In genomic region chr16:33966538-33967282, GRCm38 (mm10) we compare ENCODE assay signal across 8 mouse cellular contexts. TPM values are rescaled to one million over a fixed set of nuclear protein-coding genes. Genes with fewer than 3 reads are reported as not detected.
DNase-seq lines count a peak whose midpoint lies in the region; ATAC-seq and TF ChIP-seq lines count a peak whose summit lies in the region.

Gene Umps, minus strand, starts transcription at chr16:33967038.

- peak within 1 kb of the TSS; percentile 93 for H3K4me3 ChIP-seq in hindbrain, embryonic 10.5 days
- peak within 1 kb of the TSS; percentile 77 for H3K4me3 ChIP-seq in lung, postnatal 0 days (ENCODE audit: low read depth, low read length)

- H3K27ac ChIP-seq in hindbrain, embryonic 10.5 days = peak within 1 kb of the TSS; percentile 93
- peak within 1 kb of the TSS; percentile 65 for H3K27ac ChIP-seq in lung, postnatal 0 days (ENCODE audit: low read length)

- H3K9me3 ChIP-seq in hindbrain, embryonic 10.5 days = no peaks in the 10 kb centered on the region
- no peaks in the 10 kb centered on the region for H3K9me3 ChIP-seq in lung, postnatal 0 days (ENCODE audit: low read length)

- H3K4me1 ChIP-seq in hindbrain, embryonic 10.5 days (replicated peaks) = peaks cover 28% of the 10 kb centered on the region
- peaks cover 9% of the 10 kb centered on the region; the same call in 1 of the 2 replicates for H3K4me1 ChIP-seq in lung, postnatal 0 days (ENCODE audit: insufficient read depth, low read depth, low read length)

- ATAC-seq in frontal cortex, adult (ENCODE audit: low TSS enrichment) = peak; percentile 95
- peak; percentile 93 for ATAC-seq in lung, postnatal 0 days

- peak; percentile 86 for DNase-seq in MN1 (ENCODE audit: low spot score)
- peak; percentile 83 for DNase-seq in cerebellum, adult 8-10 months
- DNase-seq in hindbrain, embryonic 10.5 days (ENCODE audit: low spot score) = peak; percentile 91
- DNase-seq in layer of hippocampus, postnatal 10 days (ENCODE audit: low spot score in 2 of 2) = peak; percentile 87 to 89
- DNase-seq in lung, postnatal 0 days (ENCODE audit: low spot score) = peak; percentile 85
- DNase-seq in ovary, postnatal 10 days (ENCODE audit: low spot score) = peak; percentile 62
- DNase-seq in thymus, postnatal 0 days (ENCODE audit: low spot score) = peak; percentile 88

- H3K9ac ChIP-seq in lung, postnatal 0 days (replicated peaks; ENCODE audit: low read depth) = peak within 1 kb of the TSS; percentile 69

- no peak for TF ChIP-seq CTCF in lung, postnatal 0 days (IDR thresholded peaks at IDR 0.05)

- H3K27me3 ChIP-seq in hindbrain, embryonic 10.5 days (ENCODE audit: insufficient read depth, poor library complexity, severe bottlenecking) = no peaks in the 10 kb centered on the region
- no peaks in the 10 kb centered on the region for H3K27me3 ChIP-seq in lung, postnatal 0 days (replicated peaks; ENCODE audit: insufficient read depth, low read length)

- 1% methylated on average over 44 of the region's 44 CpGs for WGBS in hindbrain, embryonic 10.5 days
- under 1% methylated on average over 44 of the region's 44 CpGs for WGBS in lung, postnatal 0 days

- peaks cover 29% of the 10 kb centered on the region for H3K36me3 ChIP-seq in hindbrain, embryonic 10.5 days
- peaks cover 3% of the 10 kb centered on the region; the same call in 1 of the 2 replicates for H3K36me3 ChIP-seq in lung, postnatal 0 days (ENCODE audit: insufficient read depth, low read length)

- peak within 1 kb of the TSS; percentile 93 for H3K4me2 ChIP-seq in lung, postnatal 0 days (replicated peaks; ENCODE audit: low read depth, low read length)

- no peak for TF ChIP-seq EP300 in lung, postnatal 0 days (IDR thresholded peaks at IDR 0.05)

RNA-seq across cellular contexts. Expression of gene Umps, which starts in this region (rescaled TPM):
- polyA plus RNA-seq in hindbrain, embryonic 10.5 days (2016; fragmentation: Nextera tagmentation; extraction: Ambion mirVana) = 63.8 and 87.1 TPM in 2 replicates
- 10 to 100 TPM; 17.1 to 18.5 TPM for total RNA-seq in layer of hippocampus, postnatal 10 days (2021)
- polyA plus RNA-seq in lung, postnatal 0 days (2015; fragmentation: Nextera tagmentation; extraction: Ambion mirVana) = 10.3 and 11.1 TPM in 2 replicates
- polyA plus RNA-seq in thymus, postnatal 0 days (2015; fragmentation: Nextera tagmentation; extraction: Ambion mirVana) = 46.2 and 53.2 TPM in 2 replicates

Comparison
In these comparisons a context has a peak if more than half of its experiments do, and no peak if none do; other contexts are left out.
1. Peak in every context shown above with its lines: DNase-seq, ATAC-seq, H3K4me3 ChIP-seq and H3K27ac ChIP-seq.